Mouse (Mus musculus) cortical plate, adult 2 months (tissue): ENCODE measurements at regions not wholly inside any gene's neighbourhood (a gene's known extent, or its start where the extent isn't known, plus 50 kb on each side); places are given as distances from the start of the nearest gene placed in this dataset.

ENCODE experiments used
- CTCF ChIP-seq: fragments of 200-500 bp; IDR thresholded peaks from 2 replicates; pipeline ENCODE4 v1.5.1; 2011; ENCODE audit warnings: mild to moderate bottlenecking, control low read depth, low read length; ENCODE audit not compliant: insufficient read depth; ENCODE audit errors: extremely low read depth
- POLR2A ChIP-seq: fragments of 200-500 bp; IDR thresholded peaks from 2 replicates; pipeline ENCODE4 v1.6.1; 2011; ENCODE audit warnings: mild to moderate bottlenecking, low read length, control low read depth; ENCODE audit not compliant: insufficient read depth; ENCODE audit errors: extremely low read depth

DNA sequence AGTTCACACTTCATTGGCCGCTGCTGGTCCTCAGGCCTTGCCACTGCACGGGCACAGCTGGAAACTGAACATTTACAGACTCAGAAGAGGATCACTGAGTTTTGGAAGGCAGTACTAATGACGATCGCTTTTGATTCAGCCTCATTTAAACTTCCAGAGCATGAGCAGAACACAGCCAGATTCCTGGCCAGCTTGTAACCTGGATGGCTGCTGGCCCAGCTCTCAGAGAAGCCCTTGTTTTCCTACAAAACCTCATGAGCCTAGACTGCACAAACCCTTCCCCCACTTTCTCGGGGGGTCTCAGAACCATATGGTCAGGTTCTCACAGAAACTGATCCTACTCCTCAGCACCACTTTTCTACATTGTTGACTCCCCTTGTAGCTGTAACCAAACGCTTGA, 188.2 kb upstream of the Fbxl7 start:
- no peak for TF ChIP-seq POLR2A
- TF ChIP-seq CTCF: no peak
